ENCODE assay signal across 50 mouse cellular contexts in the genomic region with DNA sequence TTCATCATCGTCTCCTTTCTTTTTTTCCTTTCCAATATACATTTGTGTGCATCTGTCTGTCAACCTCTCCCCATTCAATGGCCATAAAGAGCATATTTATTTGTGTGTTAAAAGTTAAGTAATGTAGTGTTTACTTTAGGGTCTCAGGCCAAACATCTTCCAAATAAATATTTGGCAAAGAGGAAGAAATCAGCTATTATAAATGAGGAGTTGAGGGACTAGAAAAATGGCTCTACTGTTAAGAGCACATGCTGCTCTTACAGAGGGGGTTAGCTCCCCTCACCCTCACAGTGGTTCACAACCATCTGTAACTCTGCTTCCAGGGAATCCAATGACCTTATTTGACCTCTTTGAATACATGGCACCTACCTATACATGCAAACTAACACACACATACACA. TPM values are rescaled to one million over a fixed set of nuclear protein-coding genes. Genes with fewer than 3 reads are reported as not detected.
"Had no signal": no experiment of that assay in that cellular context is flagged by ENCODE, and none has a peak within 500 bp of the region (broad histone marks: within the 10 kb centered on the region; RNA-seq: fewer than 3 reads in every experiment).

No protein-coding gene starts in this region.

- H3K27me3 ChIP-seq: heart, embryonic 12.5 days; heart, embryonic 13.5 days; heart, embryonic 15.5 days; hindbrain, embryonic 12.5 days; hindbrain, embryonic 13.5 days; hindbrain, embryonic 15.5 days; intestine, embryonic 15.5 days; kidney, embryonic 15.5 days had no signal

- ATAC-seq: hindbrain, embryonic 16.5 days; hindbrain, postnatal 0 days; inflammation-experienced regulatory T-cells, adult 6 months; intestine, embryonic 15.5 days; intestine, embryonic 16.5 days; intestine, postnatal 0 days had no signal

- H3K4me2 ChIP-seq: heart, embryonic 11.5 days; heart, embryonic 12.5 days; heart, embryonic 13.5 days; heart, embryonic 15.5 days; hindbrain, embryonic 12.5 days; hindbrain, embryonic 13.5 days; hindbrain, embryonic 14.5 days; hindbrain, embryonic 15.5 days; intestine, embryonic 15.5 days; kidney, embryonic 15.5 days had no signal

- H3K9me3 ChIP-seq: heart, embryonic 10.5 days; heart, embryonic 12.5 days; heart, embryonic 13.5 days; heart, embryonic 15.5 days; hindbrain, embryonic 10.5 days; hindbrain, embryonic 12.5 days; hindbrain, embryonic 13.5 days; hindbrain, embryonic 15.5 days; intestine, embryonic 15.5 days; kidney, embryonic 15.5 days had no signal

- DNase-seq: heart, adult 2 months; heart, postnatal 10 days; heart, postnatal 14 days; heart, postnatal 36 days; kidney, adult 11 months; kidney, adult 18-20 months; kidney, adult 2 months; kidney, adult 8-10 months; kidney, adult 9 months; kidney, postnatal 10 days; kidney, postnatal 14 days; kidney, postnatal 25 days; kidney, postnatal 36 days; kidney, postnatal 4 days; layer of hippocampus, adult 9-11 months; layer of hippocampus, postnatal 36 days had no signal

- H3K4me1 ChIP-seq: heart, embryonic 10.5 days; heart, embryonic 15.5 days; hindbrain, embryonic 10.5 days; hindbrain, embryonic 12.5 days; hindbrain, embryonic 13.5 days; hindbrain, embryonic 15.5 days; intestine, embryonic 15.5 days; kidney, embryonic 15.5 days had no signal

- H3K4me3 ChIP-seq: heart, adult 2 months; heart, embryonic 10.5 days; heart, embryonic 12.5 days; heart, embryonic 13.5 days; heart, embryonic 15.5 days; hindbrain, embryonic 10.5 days; hindbrain, embryonic 12.5 days; hindbrain, embryonic 13.5 days; hindbrain, embryonic 15.5 days; intestine, embryonic 15.5 days; kidney, embryonic 15.5 days; layer of hippocampus, adult 2 months had no signal

- H3K27ac ChIP-seq: heart, adult 2 months; heart, embryonic 10.5 days; heart, embryonic 13.5 days; heart, embryonic 15.5 days; hindbrain, embryonic 10.5 days; hindbrain, embryonic 12.5 days; hindbrain, embryonic 13.5 days; hindbrain, embryonic 14.5 days; hindbrain, embryonic 15.5 days; hindbrain, postnatal 0 days; intestine, embryonic 15.5 days; kidney, embryonic 15.5 days; kidney, postnatal 0 days; layer of hippocampus, adult 2 months had no signal

- H3K36me3 ChIP-seq: heart, embryonic 10.5 days; heart, embryonic 15.5 days; hindbrain, embryonic 10.5 days; hindbrain, embryonic 12.5 days; hindbrain, embryonic 13.5 days; hindbrain, embryonic 15.5 days; intestine, embryonic 15.5 days; kidney, embryonic 15.5 days had no signal

- H3K9ac ChIP-seq: heart, embryonic 12.5 days; heart, embryonic 13.5 days; heart, embryonic 15.5 days; hindbrain, embryonic 12.5 days; hindbrain, embryonic 13.5 days; hindbrain, embryonic 14.5 days; hindbrain, embryonic 15.5 days; intestine, embryonic 15.5 days; kidney, embryonic 15.5 days had no signal

RNA-seq across cellular contexts. Expression of gene 4930455H04Rik, which starts 34.9 kb away (rescaled TPM):
- total RNA-seq: heart, adult 2 months; heart, adult 8-10 months; heart, postnatal 14 days; heart, postnatal 25 days; heart, postnatal 36 days; hematopoietic stem cell, adult 5-6 weeks; hindbrain, postnatal 0 days; layer of hippocampus, adult 18-20 months; layer of hippocampus, adult 2 months; layer of hippocampus, adult 8-10 months; layer of hippocampus, postnatal 10 days; layer of hippocampus, postnatal 14 days; layer of hippocampus, postnatal 25 days; layer of hippocampus, postnatal 36 days had no signal
- polyA plus RNA-seq: heart, embryonic 10.5 days; heart, embryonic 11.5 days; heart, embryonic 12.5 days; heart, embryonic 13.5 days; heart, embryonic 14.5 days; heart, embryonic 15.5 days; heart, postnatal 0 days; hindbrain, embryonic 10.5 days; hindbrain, embryonic 11.5 days; hindbrain, embryonic 12.5 days; hindbrain, embryonic 13.5 days; hindbrain, embryonic 14.5 days; hindbrain, embryonic 15.5 days; hindbrain, embryonic 16.5 days; hindbrain, postnatal 0 days; inflammation-experienced regulatory T-cells, adult 6 months; intestine, embryonic 14.5 days; intestine, embryonic 15.5 days; intestine, embryonic 16.5 days; intestine, postnatal 0 days; kidney, adult 2 months; kidney, embryonic 14.5 days; kidney, embryonic 15.5 days; kidney, embryonic 16.5 days; kidney, postnatal 0 days; large intestine, adult 2 months had no signal

RNA-seq across cellular contexts. Expression of gene Palmd, which starts 35.6 kb away (rescaled TPM):
- total RNA-seq: hematopoietic stem cell, adult 5-6 weeks had no signal
- polyA plus RNA-seq: inflammation-experienced regulatory T-cells, adult 6 months had no signal
